Mouse (Mus musculus): ENCODE measurements around the gene Asb4. TPM values are rescaled to one million over a fixed set of nuclear protein-coding genes. Genes with fewer than 3 reads are reported as not detected.
"Not testable (repeated sequence)": the region's sequence is repeated elsewhere in the genome, so short reads cannot be mapped to it uniquely, and the experiment has no call there.

Gene Asb4
- 0.42 and 0.69 TPM in 2 replicates for polyA plus RNA-seq (2012; rRNA removed)

GRCm38 (mm10) chr6:5383336-5384177, at the start of gene Asb4:
Gene Asb4, plus strand, starts transcription at chr6:5383386.
- WGBS, result 21% methylated on average over 19 of the region's 19 CpGs
- TF ChIP-seq CTCF (conservative IDR thresholded peaks at IDR 0.05; ENCODE audit: insufficient read depth, insufficient read length, low read depth, low read length), result no peak
- TF ChIP-seq POLR2A (IDR thresholded peaks at IDR 0.05; ENCODE audit: low read depth, low read length), result no peak
- Histone ChIP-seq H3K4me3 (ENCODE audit: insufficient read depth, low read depth, low read length) (no peak within 1 kb of the TSS; the same call in 1 of the 2 replicates), H3K36me3 (ENCODE audit: control insufficient read depth, insufficient read depth, low read length) (no peaks in the 10 kb centered on the region), H3K27ac (ENCODE audit: insufficient read depth, low read depth, low read length) (no peak within 1 kb of the TSS), H3K27me3 (replicated peaks; ENCODE audit: control insufficient read depth, insufficient read depth, low read length) (peaks cover 8% of the 10 kb centered on the region), H3K4me1 (ENCODE audit: control insufficient read depth, insufficient read depth, low read length) (peaks cover 8% of the 10 kb centered on the region; the same call in 1 of the 2 replicates)
- no peak for DNase-seq

GRCm38 (mm10) chr6:5334021-5334420, 49.2 kb upstream of the Asb4 start:
- Histone ChIP-seq H3K4me1 (ENCODE audit: control insufficient read depth, insufficient read depth, low read length) (no peaks in the 10 kb centered on the region), H3K27me3 (replicated peaks; ENCODE audit: control insufficient read depth, insufficient read depth, low read length) (no peaks in the 10 kb centered on the region), H3K36me3 (ENCODE audit: control insufficient read depth, insufficient read depth, low read length) (no peaks in the 10 kb centered on the region), H3K27ac (ENCODE audit: insufficient read depth, low read depth, low read length) (no peak overlapping the region), H3K4me3 (ENCODE audit: insufficient read depth, low read depth, low read length) (no peak overlapping the region)
- DNase-seq, result no peak
- TF ChIP-seq CTCF (conservative IDR thresholded peaks at IDR 0.05; ENCODE audit: insufficient read depth, insufficient read length, low read depth, low read length) (no peak), POLR2A (IDR thresholded peaks at IDR 0.05; ENCODE audit: low read depth, low read length) (no peak)
- WGBS, result 70% methylated on average over 5 of the region's 5 CpGs

GRCm38 (mm10) chr6:5336016-5336415, 47.2 kb upstream of the Asb4 start:
- H3K27me3 ChIP-seq (replicated peaks; ENCODE audit: control insufficient read depth, insufficient read depth, low read length); H3K4me1 ChIP-seq (ENCODE audit: control insufficient read depth, insufficient read depth, low read length); H3K27ac ChIP-seq (ENCODE audit: insufficient read depth, low read depth, low read length); H3K4me3 ChIP-seq (ENCODE audit: insufficient read depth, low read depth, low read length); DNase-seq; H3K36me3 ChIP-seq (ENCODE audit: control insufficient read depth, insufficient read depth, low read length): not testable (repeated sequence)

- H3K27me3 ChIP-seq (replicated peaks; ENCODE audit: control insufficient read depth, insufficient read depth, low read length); H3K36me3 ChIP-seq (ENCODE audit: control insufficient read depth, insufficient read depth, low read length); H3K27ac ChIP-seq (ENCODE audit: insufficient read depth, low read depth, low read length); H3K4me3 ChIP-seq (ENCODE audit: insufficient read depth, low read depth, low read length); DNase-seq; H3K4me1 ChIP-seq (ENCODE audit: control insufficient read depth, insufficient read depth, low read length): not testable (repeated sequence)
- 95% methylated on average over 4 of the region's 4 CpGs for WGBS
Observed at GRCm38 (mm10) chr6:5338781-5339180, 44.4 kb upstream of the Asb4 start.

- WGBS, result 97% methylated on average over 1 of the region's 1 CpGs
Observed at GRCm38 (mm10) chr6:5339283-5339682, 43.9 kb upstream of the Asb4 start.

GRCm38 (mm10) chr6:5344255-5344654, 38.9 kb upstream of the Asb4 start:
- DNase-seq, result no peak
- 56% methylated on average over 6 of the region's 6 CpGs for WGBS
- H3K27ac ChIP-seq (ENCODE audit: insufficient read depth, low read depth, low read length), result no peak overlapping the region
- H3K4me3 ChIP-seq (ENCODE audit: insufficient read depth, low read depth, low read length), result no peak overlapping the region
- TF ChIP-seq POLR2A (IDR thresholded peaks at IDR 0.05; ENCODE audit: low read depth, low read length), result no peak
- TF ChIP-seq CTCF (conservative IDR thresholded peaks at IDR 0.05; ENCODE audit: insufficient read depth, insufficient read length, low read depth, low read length), result no peak
- H3K36me3 ChIP-seq (ENCODE audit: control insufficient read depth, insufficient read depth, low read length), result no peaks in the 10 kb centered on the region
- H3K27me3 ChIP-seq (replicated peaks; ENCODE audit: control insufficient read depth, insufficient read depth, low read length), result no peaks in the 10 kb centered on the region
- no peaks in the 10 kb centered on the region for H3K4me1 ChIP-seq (ENCODE audit: control insufficient read depth, insufficient read depth, low read length)

More at GRCm38 (mm10) chr6:5339283-5339682, 43.9 kb upstream of the Asb4 start:
- H3K27ac ChIP-seq (ENCODE audit: insufficient read depth, low read depth, low read length); H3K4me1 ChIP-seq (ENCODE audit: control insufficient read depth, insufficient read depth, low read length); DNase-seq; H3K27me3 ChIP-seq (replicated peaks; ENCODE audit: control insufficient read depth, insufficient read depth, low read length); H3K36me3 ChIP-seq (ENCODE audit: control insufficient read depth, insufficient read depth, low read length); H3K4me3 ChIP-seq (ENCODE audit: insufficient read depth, low read depth, low read length): not testable (repeated sequence)

GRCm38 (mm10) chr6:5357873-5358272, 25.3 kb upstream of the Asb4 start:
- no peak overlapping the region for H3K4me3 ChIP-seq (ENCODE audit: insufficient read depth, low read depth, low read length)
- DNase-seq, result no peak

More at GRCm38 (mm10) chr6:5357873-5358272, 25.3 kb upstream of the Asb4 start:
- Histone ChIP-seq H3K27ac (ENCODE audit: insufficient read depth, low read depth, low read length) (no peak overlapping the region), H3K27me3 (replicated peaks; ENCODE audit: control insufficient read depth, insufficient read depth, low read length) (no peaks in the 10 kb centered on the region), H3K4me1 (ENCODE audit: control insufficient read depth, insufficient read depth, low read length) (no peaks in the 10 kb centered on the region), H3K36me3 (ENCODE audit: control insufficient read depth, insufficient read depth, low read length) (no peaks in the 10 kb centered on the region)
- TF ChIP-seq CTCF (conservative IDR thresholded peaks at IDR 0.05; ENCODE audit: insufficient read depth, insufficient read length, low read depth, low read length), result no peak
- TF ChIP-seq POLR2A (IDR thresholded peaks at IDR 0.05; ENCODE audit: low read depth, low read length), result no peak

Measured in kidney, adult 2 months (tissue).